Mouse (Mus musculus) heart, embryonic 15.5 days (tissue): ENCODE measurements around the gene Ubl5. TPM values are rescaled to one million over a fixed set of nuclear protein-coding genes. Genes with fewer than 3 reads are reported as not detected.
"Not testable (repeated sequence)": the region's sequence is repeated elsewhere in the genome, so short reads cannot be mapped to it uniquely, and the experiment has no call there.

Experiments used
- ATAC-seq: fragments of 200-750 bp; cut with Nextera tagmentation; replicated peaks from 2 replicates; pipeline ENCODE4 v1.8.0; 2017; ENCODE audit warnings: low read depth, moderate TSS enrichment; ENCODE audit not compliant: insufficient number of reproducible peaks, insufficient read depth, low FRiP score
- H3K27ac ChIP-seq: fragments of 300-500 bp; sonication (generic); 2 replicates; pipeline ENCODE4 v1.5.1; 2015; ENCODE audit warnings: mild to moderate bottlenecking, inconsistent platforms
- H3K27me3 ChIP-seq: fragments of 300-500 bp; sonication (generic); 2 replicates; pipeline ENCODE4 v1.6.1; 2015; ENCODE audit warnings: inconsistent platforms
- H3K36me3 ChIP-seq: fragments of 300-500 bp; sonication (generic); 2 replicates; pipeline ENCODE4 v1.6.1; 2015; ENCODE audit warnings: mild to moderate bottlenecking, inconsistent platforms
- H3K4me1 ChIP-seq: fragments of 300-500 bp; sonication (generic); replicated peaks from 2 replicates; pipeline ENCODE4 v1.6.1; 2015; ENCODE audit warnings: inconsistent platforms
- H3K4me2 ChIP-seq: fragments of 300-500 bp; sonication (generic); 2 replicates; pipeline ENCODE4 v1.6.1; 2015; ENCODE audit warnings: inconsistent platforms, mild to moderate bottlenecking, moderate library complexity
- H3K4me3 ChIP-seq: fragments of 300-500 bp; sonication (generic); 2 replicates; pipeline ENCODE4 v1.5.1; 2015; ENCODE audit warnings: mild to moderate bottlenecking, inconsistent platforms
- H3K9ac ChIP-seq: fragments of 300-500 bp; sonication (generic); 2 replicates; pipeline ENCODE4 v1.6.1; 2015; ENCODE audit warnings: mild to moderate bottlenecking, inconsistent platforms
- H3K9me3 ChIP-seq: fragments of 300-500 bp; sonication (generic); replicated peaks from 2 replicates; pipeline ENCODE4 v1.6.1; 2016; ENCODE audit warnings: inconsistent platforms
- WGBS: fragments of 180-500 bp; shearing (Covaris S2); methylation state at CpG from one replicate; pipeline ENCODE4 v1.1.7; 2015; ENCODE audit warnings: mixed read lengths; 5-methylcytosine and 5-hydroxymethylcytosine counted together
- polyA plus RNA-seq: library from polyadenylated mRNA; unstranded; fragments of >200 nt; fragmentation: Nextera tagmentation; extraction: Ambion mirVana; gene quantifications from 2 replicates; pipeline ENCODE4 v1.2.1, GENCODE M21; 2015

The Ubl5 gene
- polyA plus RNA-seq: 295 and 378 TPM in 2 replicates

GRCm38 (mm10) chr9:20642101-20642895, at the start of gene Ubl5:
Ubl5 (plus strand) TSS chr9:20642878.
- under 1% methylated on average over 51 of the region's 51 CpGs for WGBS
- H3K4me3 ChIP-seq: peak within 1 kb of the TSS; percentile 76
- peak within 1 kb of the TSS; percentile 89 for H3K9ac ChIP-seq
- H3K4me1 ChIP-seq: peaks cover 27% of the 10 kb centered on the region
- peak within 1 kb of the TSS; percentile 93 for H3K4me2 ChIP-seq
- ATAC-seq: peak; percentile 91
- no peaks in the 10 kb centered on the region for H3K27me3 ChIP-seq
- no peaks in the 10 kb centered on the region for H3K9me3 ChIP-seq
- H3K27ac ChIP-seq: peak within 1 kb of the TSS; percentile 98
- peaks cover 18% of the 10 kb centered on the region; the same call in 1 of the 2 replicates for H3K36me3 ChIP-seq

- Histone ChIP-seq H3K9ac (no peak overlapping the region), H3K9me3 (no peaks in the 10 kb centered on the region)
- WGBS: 72% methylated on average over 6 of the region's 6 CpGs
Measured at GRCm38 (mm10) chr9:20601270-20601669, 41.4 kb upstream of the Ubl5 start.

GRCm38 (mm10) chr9:20606269-20606668, 36.4 kb upstream of the Ubl5 start:
- Histone ChIP-seq H3K4me1 (peaks cover 5% of the 10 kb centered on the region), H3K4me2 (peak overlapping the region; percentile 85; the same call in 1 of the 2 replicates), H3K27me3 (no peaks in the 10 kb centered on the region), H3K36me3 (no peaks in the 10 kb centered on the region), H3K27ac (no peak overlapping the region), H3K9me3 (no peaks in the 10 kb centered on the region), H3K9ac (no peak overlapping the region), H3K4me3 (no peak overlapping the region)
- WGBS: 91% methylated on average over 1 of the region's 1 CpGs
- ATAC-seq: no peak

More at GRCm38 (mm10) chr9:20601270-20601669, 41.4 kb upstream of the Ubl5 start:
- no peaks in the 10 kb centered on the region for H3K4me1 ChIP-seq
- no peak overlapping the region for H3K4me2 ChIP-seq
- ATAC-seq: no peak
- H3K27ac ChIP-seq: no peak overlapping the region
- H3K4me3 ChIP-seq: no peak overlapping the region
- peaks cover 3% of the 10 kb centered on the region; the same call in 1 of the 2 replicates for H3K36me3 ChIP-seq
- H3K27me3 ChIP-seq: no peaks in the 10 kb centered on the region

DNA sequence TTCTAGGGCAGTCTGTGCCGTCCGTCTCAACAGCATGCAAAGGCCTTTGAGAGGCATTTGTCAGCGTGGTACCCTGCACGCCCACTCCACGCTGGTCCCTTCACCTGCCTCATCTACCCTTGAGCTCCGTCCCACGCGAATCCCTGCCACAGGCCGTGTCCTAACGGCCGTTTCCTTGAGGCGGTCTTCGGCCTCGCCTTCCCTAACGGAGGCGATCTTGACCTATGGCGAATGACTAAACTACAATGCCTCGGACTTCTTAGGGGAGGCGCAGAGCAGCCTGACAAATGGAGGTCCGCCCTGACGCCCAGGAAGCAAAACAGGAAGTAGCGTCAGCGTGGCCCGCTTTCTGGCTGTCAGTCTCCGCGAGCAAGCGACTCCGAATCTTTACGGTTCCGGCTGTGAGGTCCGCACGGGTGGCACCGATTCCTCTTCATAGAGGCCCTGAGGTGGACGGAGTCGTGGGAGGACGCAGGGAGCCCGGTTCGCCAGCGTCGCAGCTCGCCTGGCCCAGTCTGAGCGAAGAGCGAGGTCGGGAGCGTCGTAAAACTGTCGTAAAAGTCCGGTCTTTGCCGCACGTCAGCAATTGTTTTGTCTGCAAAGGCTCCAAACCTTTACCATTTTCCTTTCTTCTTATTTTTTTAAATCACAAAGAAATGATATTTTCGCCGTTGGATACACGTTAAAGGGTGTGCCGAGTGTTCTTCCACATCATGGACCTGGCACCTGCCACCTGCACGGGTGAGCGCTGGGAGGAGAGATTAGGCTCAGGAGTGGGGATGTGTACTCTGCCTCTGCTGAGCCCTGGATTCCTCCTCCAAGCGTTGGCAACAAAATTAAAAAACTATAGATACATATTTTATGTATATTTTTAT, 35.3 kb upstream of the Ubl5 start:
- Histone ChIP-seq H3K36me3 (no peaks in the 10 kb centered on the region), H3K9me3 (no peaks in the 10 kb centered on the region), H3K4me2 (peak overlapping the region; percentile 85), H3K4me1 (peaks cover 5% of the 10 kb centered on the region), H3K27ac (peak overlapping the region; percentile 98), H3K4me3 (peak overlapping the region; percentile 81), H3K27me3 (no peaks in the 10 kb centered on the region), H3K9ac (peak overlapping the region; percentile 76)
- ATAC-seq: peak; percentile 89
- WGBS: under 1% methylated on average over 57 of the region's 57 CpGs

- no peaks in the 10 kb centered on the region for H3K27me3 ChIP-seq
- H3K4me1 ChIP-seq: peaks cover 5% of the 10 kb centered on the region
- no peak for ATAC-seq
- WGBS: 76% methylated on average over 5 of the region's 5 CpGs
- no peak overlapping the region for H3K4me2 ChIP-seq
- no peak overlapping the region for H3K27ac ChIP-seq
- no peak overlapping the region for H3K4me3 ChIP-seq
- no peaks in the 10 kb centered on the region for H3K36me3 ChIP-seq
- H3K9me3 ChIP-seq: no peaks in the 10 kb centered on the region
- H3K9ac ChIP-seq: no peak overlapping the region
Measured at GRCm38 (mm10) chr9:20609831-20610464, 32.7 kb upstream of the Ubl5 start.

- Histone ChIP-seq H3K9me3 (no peaks in the 10 kb centered on the region), H3K4me1 (peaks cover under 1% of the 10 kb centered on the region), H3K4me2 (no peak overlapping the region), H3K27ac (no peak overlapping the region), H3K36me3 (no peaks in the 10 kb centered on the region), H3K4me3 (no peak overlapping the region), H3K27me3 (no peaks in the 10 kb centered on the region), H3K9ac (no peak overlapping the region)
- 80% methylated on average over 5 of the region's 5 CpGs for whole genome bisulfite sequencing
- no peak for ATAC-seq
Measured at GRCm38 (mm10) chr9:20611976-20612375, 30.7 kb upstream of the Ubl5 start.

- H3K36me3 ChIP-seq: no peaks in the 10 kb centered on the region
- H3K9me3 ChIP-seq: no peaks in the 10 kb centered on the region
- WGBS: 81% methylated on average over 2 of the region's 2 CpGs
- no peak overlapping the region for H3K9ac ChIP-seq
- ATAC-seq: no peak
- H3K4me1 ChIP-seq: no peaks in the 10 kb centered on the region
- no peaks in the 10 kb centered on the region for H3K27me3 ChIP-seq
- no peak overlapping the region for H3K4me3 ChIP-seq
- H3K27ac ChIP-seq: no peak overlapping the region
- no peak overlapping the region for H3K4me2 ChIP-seq
Measured at GRCm38 (mm10) chr9:20616685-20617084, 26.0 kb upstream of the Ubl5 start.

DNA sequence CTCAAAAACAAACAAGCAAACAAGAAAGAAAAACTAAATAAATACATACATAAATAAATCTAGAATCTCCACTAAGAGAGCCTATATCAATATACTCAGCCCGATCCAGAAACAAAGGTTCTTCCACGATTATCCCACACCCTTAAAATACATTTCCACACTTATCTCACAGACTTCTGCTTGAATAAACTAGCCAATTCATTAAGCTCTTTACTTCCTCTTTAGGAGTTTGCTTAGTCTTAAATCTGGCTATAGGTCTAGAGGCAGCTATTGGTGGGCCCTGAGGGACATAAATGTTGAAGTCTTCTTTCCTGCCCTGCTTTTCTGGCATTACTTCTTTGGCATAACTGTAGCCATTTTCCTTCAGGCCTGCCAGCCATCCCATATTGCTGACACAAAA, 11.3 kb upstream of the Ubl5 start:
- ATAC-seq: no peak
- H3K4me3 ChIP-seq: no peak overlapping the region
- no peaks in the 10 kb centered on the region for H3K9me3 ChIP-seq
- no peaks in the 10 kb centered on the region for H3K27me3 ChIP-seq
- WGBS: 85% methylated on average over 2 of the region's 2 CpGs
- no peaks in the 10 kb centered on the region for H3K4me1 ChIP-seq
- peaks cover 12% of the 10 kb centered on the region; the same call in 1 of the 2 replicates for H3K36me3 ChIP-seq
- H3K4me2 ChIP-seq: no peak overlapping the region
- H3K27ac ChIP-seq: no peak overlapping the region
- no peak overlapping the region for H3K9ac ChIP-seq

GRCm38 (mm10) chr9:20635676-20636075, 7.0 kb upstream of the Ubl5 start:
- not testable (repeated sequence) for H3K4me1 ChIP-seq, H3K9me3 ChIP-seq, ATAC-seq, H3K9ac ChIP-seq, H3K4me3 ChIP-seq, H3K4me2 ChIP-seq, H3K27me3 ChIP-seq, H3K27ac ChIP-seq
- WGBS: 92% methylated on average over 8 of the region's 8 CpGs
- peaks cover 23% of the 10 kb centered on the region; the same call in 1 of the 2 replicates for H3K36me3 ChIP-seq

DNA sequence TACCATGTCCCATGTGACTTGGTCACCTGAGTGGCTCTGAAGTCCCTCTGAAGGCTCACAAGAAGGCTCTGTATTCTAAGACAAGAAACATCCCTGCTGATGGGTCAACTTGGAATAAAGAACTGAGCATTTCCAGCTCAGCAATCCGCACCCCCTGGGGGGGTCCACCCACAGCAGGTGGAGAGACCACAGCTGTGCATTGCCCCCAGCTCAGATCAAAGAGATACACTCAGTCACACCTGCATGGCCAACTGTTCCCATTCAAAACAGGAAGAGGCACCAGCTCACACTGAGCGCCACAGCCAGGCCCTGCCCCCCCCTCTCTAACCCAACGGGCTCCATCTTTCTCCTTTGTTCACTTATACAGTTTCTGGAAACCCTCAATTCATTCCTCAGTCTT, 6.4 kb upstream of the Ubl5 start:
- peak; percentile 63; the same call in 1 of the 2 replicates for ATAC-seq
- Histone ChIP-seq H3K36me3 (peaks cover 23% of the 10 kb centered on the region; the same call in 1 of the 2 replicates), H3K4me3 (no peak overlapping the region), H3K9ac (no peak overlapping the region), H3K4me1 (peaks cover 10% of the 10 kb centered on the region), H3K9me3 (no peaks in the 10 kb centered on the region), H3K27ac (no peak overlapping the region), H3K27me3 (no peaks in the 10 kb centered on the region), H3K4me2 (no peak overlapping the region)
- 74% methylated on average over 3 of the region's 3 CpGs for WGBS

DNA sequence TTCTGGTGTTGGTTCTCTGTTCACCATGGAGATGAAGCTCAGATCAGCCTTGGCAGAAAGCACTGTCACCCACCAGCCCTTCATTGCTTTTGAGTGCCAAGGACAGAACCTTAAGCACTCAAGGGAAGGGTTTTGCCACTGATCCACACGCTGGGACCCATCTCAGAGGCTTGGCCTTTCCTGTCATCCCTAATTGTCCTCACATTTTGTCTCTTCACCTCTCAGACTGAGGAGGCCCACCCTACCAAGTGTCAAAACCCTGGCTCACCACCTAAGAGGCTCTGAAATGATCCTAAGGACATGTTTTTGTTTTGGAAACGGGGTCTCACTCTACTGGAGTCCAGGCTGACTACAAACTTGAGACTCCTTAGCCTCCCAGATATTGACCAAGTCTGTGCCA, 5.9 kb upstream of the Ubl5 start:
- peaks cover 14% of the 10 kb centered on the region for H3K4me1 ChIP-seq
- no peak overlapping the region for H3K9ac ChIP-seq
- peaks cover 23% of the 10 kb centered on the region; the same call in 1 of the 2 replicates for H3K36me3 ChIP-seq
- H3K27ac ChIP-seq: 0 out of 2 replicates have a peak overlapping the region, but pooled peaks have one; percentile 21
- H3K27me3 ChIP-seq: no peaks in the 10 kb centered on the region
- H3K9me3 ChIP-seq: no peaks in the 10 kb centered on the region
- no peak overlapping the region for H3K4me2 ChIP-seq
- no peak overlapping the region for H3K4me3 ChIP-seq
- ATAC-seq: no peak
- 71% methylated on average over 2 of the region's 2 CpGs for WGBS
